Mouse (Mus musculus) CH12.LX (cell line): ENCODE results near the gene Tmem222. TPM values are rescaled to one million over a fixed set of nuclear protein-coding genes. Genes with fewer than 3 reads are reported as not detected.

ENCODE experiments used
- DNase-seq: peaks from one replicate; pipeline ENCODE4 v3.0.0-alpha.2; 2013; ENCODE audit errors: extremely low read depth
- H3K27ac ChIP-seq: 2 replicates; pipeline ENCODE4 v1.5.1; 2012; ENCODE audit warnings: low read depth, mild to moderate bottlenecking, control low read depth, moderate library complexity; ENCODE audit not compliant: insufficient read depth
- H3K27me3 ChIP-seq: replicated peaks from 2 replicates; pipeline ENCODE3; 2012; ENCODE audit warnings: inconsistent platforms
- H3K36me3 ChIP-seq, 2 experiments: replicated peaks in 1 of 2; 2 replicates each; pipeline versions ENCODE3 to v1.6.1; 2012; ENCODE audit warnings: inconsistent platforms in 1 of 2, low read length in 1 of 2, mild to moderate bottlenecking in 1 of 2, mixed read lengths in 1 of 2, moderate library complexity in 1 of 2; ENCODE audit not compliant: control insufficient read depth in 1 of 2, insufficient read depth in 1 of 2
- H3K4me1 ChIP-seq, 2 experiments: 2 replicates each; pipeline ENCODE4 v1.6.1; 2012; ENCODE audit warnings: inconsistent platforms in 1 of 2, moderate library complexity in 1 of 2; ENCODE audit not compliant: insufficient read depth in 2 of 2, control insufficient read depth in 1 of 2
- H3K4me2 ChIP-seq: 2 replicates; pipeline ENCODE4 v1.6.1; 2012; ENCODE audit warnings: low read depth, mild to moderate bottlenecking, control low read depth; ENCODE audit not compliant: poor library complexity, insufficient read depth, severe bottlenecking
- H3K4me3 ChIP-seq, 3 experiments: fragments of 150-350 bp in 1 of 3; sonication (generic) in 1 of 3; replicated peaks in 1 of 3; 2 replicates each; pipeline versions ENCODE3 to v1.5.1; 2011 to 2012; ENCODE audit warnings: low read depth in 2 of 3, low read length in 2 of 3, mild to moderate bottlenecking in 2 of 3, moderate library complexity in 2 of 3, control low read depth in 1 of 3, improper control_type of control experiment in 1 of 3, inconsistent platforms in 1 of 3, mixed read lengths in 1 of 3; ENCODE audit not compliant: poor library complexity in 1 of 3
- H3K79me2 ChIP-seq: replicated peaks from 2 replicates; pipeline ENCODE4 v1.6.1; 2012; ENCODE audit warnings: mild to moderate bottlenecking, moderate library complexity; ENCODE audit not compliant: control insufficient read depth, poor library complexity, insufficient read depth, severe bottlenecking; ENCODE audit errors: extremely low read depth
- H3K9ac ChIP-seq: 2 replicates; pipeline ENCODE4 v1.6.1; 2012; ENCODE audit warnings: low read depth, mild to moderate bottlenecking, control low read depth, moderate library complexity; ENCODE audit not compliant: insufficient read depth
- H3K9me3 ChIP-seq: replicated peaks from 2 replicates; pipeline ENCODE3; 2012; ENCODE audit warnings: low read length, inconsistent platforms, mixed read lengths
- CHD1 ChIP-seq: IDR thresholded peaks from 2 replicates; pipeline ENCODE4 v1.6.1; 2012; ENCODE audit warnings: low read depth, low read length, improper control_type of control experiment, inconsistent platforms
- CTCF ChIP-seq, 2 experiments: IDR thresholded peaks in 1 of 2; conservative IDR thresholded peaks in 1 of 2; 2 replicates each; pipeline ENCODE4 v1.5.1; 2011 to 2012; ENCODE audit warnings: low read depth in 2 of 2, low read length in 2 of 2, improper control_type of control experiment in 1 of 2, inconsistent platforms in 1 of 2, mild to moderate bottlenecking in 1 of 2, moderate library complexity in 1 of 2
- EP300 ChIP-seq: IDR thresholded peaks from 2 replicates; pipeline ENCODE4 v1.6.1; 2011; ENCODE audit warnings: low read length, improper control_type of control experiment
- KAT2A ChIP-seq: IDR thresholded peaks from 2 replicates; pipeline ENCODE4 v1.6.1; 2012; ENCODE audit warnings: low read length, improper control_type of control experiment, inconsistent platforms; ENCODE audit not compliant: insufficient replicate concordance
- MEF2A ChIP-seq: IDR thresholded peaks from 2 replicates; pipeline ENCODE4 v1.6.1; 2014; ENCODE audit warnings: low read depth, mild to moderate bottlenecking, inconsistent platforms, low read length, improper control_type of control experiment, borderline replicate concordance
- NELFE ChIP-seq: IDR thresholded peaks from 2 replicates; pipeline ENCODE4 v1.6.1; 2011; ENCODE audit warnings: low read depth, low read length, improper control_type of control experiment
- NRF1 ChIP-seq: IDR thresholded peaks from 2 replicates; pipeline ENCODE4 v1.6.1; 2014; ENCODE audit warnings: low read depth, mild to moderate bottlenecking, inconsistent platforms, low read length, improper control_type of control experiment, moderate library complexity
- POLR2A ChIP-seq: IDR thresholded peaks from 2 replicates; pipeline ENCODE4 v1.6.1; 2011; ENCODE audit warnings: low read depth, mild to moderate bottlenecking, improper control_type of control experiment, low read length
- POLR2AphosphoS2 ChIP-seq: IDR thresholded peaks from 2 replicates; pipeline ENCODE4 v1.6.1; 2011; ENCODE audit warnings: low read depth, low read length, improper control_type of control experiment
- RAD21 ChIP-seq: IDR thresholded peaks from 2 replicates; pipeline ENCODE4 v1.6.1; 2011; ENCODE audit warnings: low read depth, mild to moderate bottlenecking, low read length, improper control_type of control experiment, moderate library complexity
- RCOR1 ChIP-seq: conservative IDR thresholded peaks from 2 replicates; pipeline ENCODE4 v1.6.1; 2012; ENCODE audit warnings: low read depth, mild to moderate bottlenecking, inconsistent platforms, low read length, improper control_type of control experiment
- SMC3 ChIP-seq: IDR thresholded peaks from 2 replicates; pipeline ENCODE4 v1.6.1; 2011; ENCODE audit warnings: low read depth, low read length, improper control_type of control experiment
- TBP ChIP-seq: conservative IDR thresholded peaks from 2 replicates; pipeline ENCODE4 v1.6.1; 2011; ENCODE audit warnings: low read depth, low read length, improper control_type of control experiment
- ZMIZ1 ChIP-seq: IDR thresholded peaks from 2 replicates; pipeline ENCODE4 v1.6.1; 2012; ENCODE audit warnings: low read depth, mild to moderate bottlenecking, inconsistent platforms, low read length, improper control_type of control experiment
- ZNF384 ChIP-seq: IDR thresholded peaks from 2 replicates; pipeline ENCODE4 v1.6.1; 2012; ENCODE audit warnings: low read depth, low read length, improper control_type of control experiment, inconsistent platforms
- dilution Hi-C: fragments of 300-500 bp; cut with MboI; formaldehyde crosslinking; loops from 2 replicates; pipeline ENCODE4 v1.14.3; 2020; ENCODE audit warnings: low sequenced_read_pairs; ENCODE audit not compliant: extremely low pct_unique_long_range_greater_than_20kb, extremely low pct_ligation_motif_present
- in situ Hi-C: fragments of 300-500 bp; cut with MboI; formaldehyde crosslinking; loops from 3 replicates; pipeline ENCODE4 v1.14.3; 2019; ENCODE audit warnings: low sequenced_read_pairs, low pct_ligation_motif_present, low pct_unique_long_range_greater_than_20kb, mixed read lengths
- polyA plus RNA-seq: library from polyadenylated mRNA; unstranded; fragments of >175 nt; gene quantifications from 2 replicates; pipeline ENCODE4 v1.2.1, GENCODE M21; 2012; ENCODE audit warnings: low read depth; ENCODE audit not compliant: insufficient read length
- total RNA-seq, 2 experiments: library from RNA; depleted of rRNA; stranded (reverse); fragments of 300-350 nt in 1 of 2; fragments of >200 nt in 1 of 2; gene quantifications; 2 replicates each; pipeline ENCODE4 v1.2.3; 2012 to 2014

The Tmem222 gene
- total and polyA plus RNA-seq, 3 experiments, result 64.8 to 95.7 (median 73.2) TPM

DNA sequence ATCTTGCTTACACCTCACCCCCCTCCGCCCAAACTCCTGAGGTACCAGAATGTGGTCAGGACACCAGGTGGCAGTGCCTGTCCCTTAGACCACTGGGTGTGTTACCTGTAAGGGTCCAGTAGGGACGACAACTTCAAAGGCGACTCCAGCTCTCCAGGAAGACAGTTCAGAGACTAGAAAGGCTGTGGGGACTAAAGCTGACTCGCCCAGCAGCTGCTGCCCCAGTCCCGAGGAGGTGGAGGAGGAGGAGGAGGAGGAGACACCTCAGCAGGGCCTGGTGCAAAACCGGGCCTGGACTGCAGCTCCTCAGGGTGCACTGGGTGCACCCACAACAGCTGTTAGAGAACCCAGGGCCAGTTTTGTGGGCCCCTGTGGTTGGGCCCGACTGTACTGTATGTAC is 14.7 kb downstream of the Tmem222 start, which contains the start of gene Sytl1:
Gene Sytl1 (minus strand): TSS at position 232 of the 400 bp plus-strand sequence.
- Histone ChIP-seq H3K27ac (peak within 1 kb of the TSS; percentile 14; the same call in 1 of the 2 replicates), H3K36me3 (peaks cover 30 to 66% of the 10 kb centered on the region in 2 experiments), H3K9me3 (no peaks in the 10 kb centered on the region), H3K4me2 (peak within 1 kb of the TSS; percentile 26)
- peak; percentile 40 for TF ChIP-seq RAD21
- TF ChIP-seq TBP, result no peak
- TF ChIP-seq CTCF (conservative IDR thresholded peaks at IDR 0.05 in 1 of 2, IDR thresholded peaks at IDR 0.05 in 1 of 2; ENCODE audit: low read depth in 2 of 2, low read length in 2 of 2), result peak in 1 of 2 experiments; percentile 67; a peak in 2 of 4 replicates
- TF ChIP-seq NELFE, result 0 out of 2 replicates have a peak, but pooled peaks have one; percentile 32
- TF ChIP-seq SMC3, result peak; percentile 56
- TF ChIP-seq ZMIZ1, result no peak
- 0 out of 2 replicates have a peak, but pooled peaks have one; percentile 2 for TF ChIP-seq MEF2A
- TF ChIP-seq, all 38 proteins: peak for 5
- Histone ChIP-seq H3K4me3 (peak within 1 kb of the TSS; percentile 36 to 47 (median 45)), H3K27me3 (no peaks in the 10 kb centered on the region), H3K9ac (peak within 1 kb of the TSS; percentile 46), H3K4me1 (peaks cover 15 to 60% of the 10 kb centered on the region in 2 experiments), H3K79me2 (no peaks in the 10 kb centered on the region)
- in situ Hi-C loops, result loop anchor here (5.0 kb wide), 1 partner anchor 39 kb away; no protein-coding TSS in a partner anchor
- DNase-seq, result peak; percentile 46
- dilution Hi-C loops, result no loop called here

DNA sequence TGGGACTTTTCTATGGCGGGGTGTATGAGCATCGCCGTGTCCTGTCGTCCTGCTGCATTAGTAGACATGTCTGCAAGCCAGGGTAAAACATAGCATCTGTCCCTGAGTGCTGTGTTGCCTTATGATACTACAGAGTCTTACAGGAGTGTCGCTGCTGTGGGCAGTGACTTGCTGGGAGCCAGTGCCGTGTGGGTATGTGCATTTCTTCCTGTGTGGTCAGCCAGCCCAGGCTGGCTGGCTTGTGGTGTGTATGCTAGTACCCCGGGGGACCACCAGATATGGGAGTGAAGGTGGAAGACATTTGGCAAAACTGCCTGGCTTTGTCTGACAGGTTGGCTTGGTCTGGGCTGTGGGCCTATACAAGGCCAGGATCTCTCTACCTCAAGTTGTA is 15.2 kb downstream of the Tmem222 start:
- peaks cover 25 to 66% of the 10 kb centered on the region in 2 experiments for H3K36me3 ChIP-seq
- H3K4me2 ChIP-seq, result peak overlapping the region; percentile 26
- no peaks in the 10 kb centered on the region for H3K9me3 ChIP-seq
- no peaks in the 10 kb centered on the region for H3K79me2 ChIP-seq
- no peaks in the 10 kb centered on the region for H3K27me3 ChIP-seq
- H3K27ac ChIP-seq, result peak overlapping the region; percentile 14; the same call in 1 of the 2 replicates
- peak overlapping the region; percentile 36 to 47 (median 45) for H3K4me3 ChIP-seq
- no peak for DNase-seq
- in situ Hi-C loops, result loop anchor here (5.0 kb wide), 1 partner anchor 40 kb away; no protein-coding TSS in a partner anchor
- dilution Hi-C loops, result no loop called here
- no peak for TF ChIP-seq RCOR1
- peak; percentile 25; the same call in 1 of the 2 replicates for TF ChIP-seq CHD1
- TF ChIP-seq, all 38 proteins: peak for 1
- peaks cover 15 to 56% of the 10 kb centered on the region in 2 experiments for H3K4me1 ChIP-seq
- H3K9ac ChIP-seq, result peak overlapping the region; percentile 46

DNA sequence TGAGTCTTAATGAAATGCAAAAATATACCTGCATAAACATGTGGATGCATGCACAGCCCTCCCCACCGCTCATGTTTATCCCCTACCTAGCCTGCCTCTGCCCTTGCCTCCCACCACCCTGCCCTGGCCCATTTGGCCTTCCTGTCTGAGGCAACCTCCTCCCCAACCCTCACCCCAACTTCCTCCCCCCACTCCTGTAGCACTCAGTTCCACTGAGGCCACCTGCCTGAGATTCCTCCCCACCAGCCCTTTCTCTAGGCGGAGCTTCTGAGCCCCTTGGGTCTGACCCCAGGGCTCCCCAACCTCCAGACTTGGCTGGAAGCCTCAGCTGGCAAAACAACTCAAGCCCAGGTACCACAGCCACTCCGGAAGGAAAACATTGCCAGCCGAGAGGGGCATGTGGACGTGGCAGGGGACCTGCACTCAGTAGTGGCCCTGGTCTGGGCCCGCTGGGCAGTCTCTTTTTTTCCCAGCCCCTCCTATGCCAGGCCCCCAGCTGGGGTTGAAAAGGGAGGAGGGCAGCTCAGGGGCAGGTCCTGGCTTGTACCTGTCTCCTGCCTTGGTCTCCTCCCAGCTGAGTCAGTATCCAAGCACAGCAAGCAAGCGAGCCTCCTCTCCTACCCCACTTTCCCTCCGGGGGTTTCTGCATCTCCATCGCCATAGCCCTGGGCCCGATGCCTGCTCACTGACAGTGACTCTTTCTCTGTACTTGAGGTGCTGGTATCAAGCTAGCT is 15.8 kb downstream of the Tmem222 start:
- H3K27ac ChIP-seq, result peak overlapping the region; percentile 14; the same call in 1 of the 2 replicates
- no peaks in the 10 kb centered on the region for H3K79me2 ChIP-seq
- peaks cover 15 to 56% of the 10 kb centered on the region in 2 experiments for H3K4me1 ChIP-seq
- no peak for TF ChIP-seq POLR2AphosphoS2
- no peak for TF ChIP-seq EP300
- TF ChIP-seq NRF1, result no peak
- TF ChIP-seq KAT2A, result no peak
- peak; percentile 87 for TF ChIP-seq CHD1
- no peak for TF ChIP-seq ZNF384
- 0 out of 2 replicates have a peak, but pooled peaks have one; percentile 20 for TF ChIP-seq POLR2A
- TF ChIP-seq, all 38 proteins: peak for 2
- in situ Hi-C loops (loop anchor here (5.0 kb wide), 1 partner anchor 40 kb away; no protein-coding TSS in a partner anchor), dilution Hi-C loops (no loop called here)
- Histone ChIP-seq H3K4me3 (peak overlapping the region; percentile 36 to 47 (median 45)), H3K4me2 (peak overlapping the region; percentile 26), H3K36me3 (peaks cover 21 to 66% of the 10 kb centered on the region in 2 experiments), H3K9me3 (no peaks in the 10 kb centered on the region), H3K27me3 (no peaks in the 10 kb centered on the region), H3K9ac (peak overlapping the region; percentile 46; the same call in 1 of the 2 replicates)
- no peak for DNase-seq
